Mouse (Mus musculus) liver, postnatal 0 days (tissue): ENCODE results near the gene Spdef. TPM values are rescaled to one million over a fixed set of nuclear protein-coding genes. Genes with fewer than 3 reads are reported as not detected.
A peak's percentile ranks its signal among the peaks of the same experiment; 100 is the strongest.

Source experiments
- ATAC-seq: fragments of 200-750 bp; cut with Nextera tagmentation; 2 replicates; pipeline ENCODE4 v1.8.0; 2017; ENCODE audit warnings: mild to moderate bottlenecking, moderate library complexity
- DNase-seq: peaks from one replicate; pipeline ENCODE4 v3.0.0-alpha.2; 2016
- H3K27ac ChIP-seq: fragments of 300-500 bp; sonication (generic); 2 replicates; pipeline ENCODE4 v1.5.1; 2014; ENCODE audit warnings: antibody characterized with exemption, moderate library complexity, mild to moderate bottlenecking, low read depth
- H3K27me3 ChIP-seq: fragments of 300-500 bp; sonication (generic); 2 replicates; pipeline ENCODE4 v1.6.1; 2014; ENCODE audit warnings: low read length, control low read depth, mixed read lengths; ENCODE audit not compliant: insufficient read depth
- H3K36me3 ChIP-seq: fragments of 300-500 bp; sonication (generic); replicated peaks from 2 replicates; pipeline ENCODE4 v1.6.1; 2014; ENCODE audit warnings: mild to moderate bottlenecking, control low read depth, low read length, moderate library complexity, mixed read lengths; ENCODE audit not compliant: insufficient read depth
- H3K4me1 ChIP-seq: fragments of 300-500 bp; sonication (generic); 2 replicates; pipeline ENCODE4 v1.6.1; 2014; ENCODE audit warnings: antibody characterized with exemption, mild to moderate bottlenecking, control low read depth; ENCODE audit not compliant: insufficient read depth
- H3K4me2 ChIP-seq: fragments of 300-500 bp; sonication (generic); 2 replicates; pipeline ENCODE4 v1.6.1; 2014; ENCODE audit warnings: low read depth, mild to moderate bottlenecking, low read length, moderate library complexity, mixed read lengths
- H3K4me3 ChIP-seq: fragments of 300-500 bp; sonication (generic); 2 replicates; pipeline ENCODE4 v1.5.1; 2014; ENCODE audit warnings: low read depth, low read length
- H3K9ac ChIP-seq: fragments of 300-500 bp; sonication (generic); replicated peaks from 2 replicates; pipeline ENCODE4 v1.6.1; 2014; ENCODE audit warnings: mild to moderate bottlenecking, moderate library complexity
- H3K9me3 ChIP-seq: fragments of 300-500 bp; sonication (generic); 2 replicates; pipeline ENCODE4 v1.6.1; 2016; ENCODE audit warnings: mild to moderate bottlenecking, control low read depth, low read length, mixed read lengths
- CTCF ChIP-seq: sonication (generic); IDR thresholded peaks from 2 replicates; pipeline ENCODE4 v1.5.1; 2016; ENCODE audit warnings: antibody characterized with exemption, low read depth
- EP300 ChIP-seq: IDR thresholded peaks from 2 replicates; pipeline ENCODE4 v1.6.1; 2016; ENCODE audit warnings: antibody characterized with exemption, low read depth, mild to moderate bottlenecking
- WGBS: fragments of 180-500 bp; shearing (Covaris S2); extraction: QIAGEN DNeasy Blood & Tissue Kit; methylation state at CpG from one replicate; pipeline ENCODE4 v1.1.7; 2014; ENCODE audit not compliant: insufficient replicate concordance; 5-methylcytosine and 5-hydroxymethylcytosine counted together
- polyA plus RNA-seq: library from polyadenylated mRNA; unstranded; fragments of >200 nt; fragmentation: Nextera tagmentation; extraction: Ambion mirVana; gene quantifications from 2 replicates; pipeline ENCODE4 v1.2.1, GENCODE M21; 2015

Spdef gene
- polyA plus RNA-seq, 1 experiment from 2014 or later, result not detected

DNA sequence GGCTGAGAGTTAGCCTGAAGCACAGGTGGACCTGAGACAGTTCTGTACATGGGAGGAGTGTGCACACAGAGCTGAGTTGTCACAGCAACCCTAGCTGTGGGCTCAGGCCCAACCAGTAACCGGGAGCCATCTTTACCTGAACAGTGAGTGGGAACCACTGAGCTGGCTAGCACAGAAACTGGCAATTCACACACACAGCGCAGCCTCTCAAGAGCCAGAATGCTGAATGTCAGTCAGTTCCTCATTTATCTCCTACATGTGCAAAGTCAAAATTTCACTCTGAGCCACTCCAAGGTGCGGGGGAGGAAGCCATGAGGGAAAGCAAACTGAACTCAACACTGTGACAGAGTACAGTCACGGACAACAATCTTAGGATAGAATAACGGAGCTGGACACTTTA is 38.4 kb upstream of the Spdef start:
- H3K4me1 ChIP-seq, result no peaks in the 10 kb centered on the region
- DNase-seq, result no peak
- H3K36me3 ChIP-seq, result peaks cover 38% of the 10 kb centered on the region
- TF ChIP-seq EP300, result no peak
- no peak for TF ChIP-seq CTCF
- WGBS, result 69% methylated on average over 5 of the region's 5 CpGs
- no peak overlapping the region for H3K27ac ChIP-seq
- H3K27me3 ChIP-seq, result no peaks in the 10 kb centered on the region
- no peak overlapping the region for H3K9ac ChIP-seq
- H3K4me2 ChIP-seq, result no peak overlapping the region
- H3K9me3 ChIP-seq, result peaks cover 6% of the 10 kb centered on the region
- H3K4me3 ChIP-seq, result no peak overlapping the region
- no peak for ATAC-seq

DNA sequence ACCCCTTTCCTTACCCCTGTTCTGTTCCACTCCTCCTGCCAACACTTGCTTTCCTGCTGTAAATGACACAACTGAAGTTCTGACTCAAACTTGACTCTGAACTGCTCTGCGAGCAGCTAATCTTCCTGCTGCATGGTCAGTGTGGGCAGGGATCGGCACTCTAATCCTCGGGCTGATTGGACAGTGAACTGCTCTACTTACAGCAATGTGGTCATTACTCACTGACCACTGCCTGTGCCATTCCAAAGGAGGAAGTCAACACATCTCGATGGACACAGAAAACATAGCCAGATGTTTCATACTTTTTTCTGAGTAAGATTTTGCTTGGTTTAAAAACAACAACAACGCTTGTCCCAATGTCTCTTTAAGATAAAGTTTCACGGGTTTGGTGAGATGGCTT is 36.3 kb upstream of the Spdef start:
- Histone ChIP-seq H3K27ac (no peak overlapping the region), H3K4me2 (no peak overlapping the region), H3K27me3 (no peaks in the 10 kb centered on the region), H3K9ac (no peak overlapping the region), H3K4me1 (no peaks in the 10 kb centered on the region), H3K9me3 (peaks cover 6% of the 10 kb centered on the region), H3K4me3 (no peak overlapping the region), H3K36me3 (peaks cover 35% of the 10 kb centered on the region)
- 92% methylated on average over 6 of the region's 6 CpGs for WGBS
- no peak for TF ChIP-seq CTCF
- no peak for TF ChIP-seq EP300
- DNase-seq (no peak), ATAC-seq (no peak)

DNA sequence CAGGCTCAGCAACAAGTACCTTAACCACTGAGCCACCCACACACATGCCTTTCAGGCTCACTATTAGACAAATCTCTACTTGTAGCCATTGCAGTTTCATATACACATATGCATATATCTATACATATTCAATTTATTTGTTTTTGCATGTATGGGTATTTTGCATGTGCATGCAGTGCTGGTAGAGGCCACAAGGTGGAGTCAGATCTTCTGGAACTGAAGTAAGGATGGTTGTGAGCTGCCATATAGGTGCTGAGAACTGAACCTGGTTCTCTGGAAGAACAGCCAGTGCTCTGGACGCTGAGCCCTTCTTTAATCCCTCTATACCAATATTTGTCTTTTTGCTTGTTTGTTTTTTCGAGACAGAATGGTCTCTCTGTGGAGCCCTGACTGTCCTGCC is 35.7 kb upstream of the Spdef start:
- H3K36me3 ChIP-seq, result peaks cover 35% of the 10 kb centered on the region
- no peaks in the 10 kb centered on the region for H3K4me1 ChIP-seq

DNA sequence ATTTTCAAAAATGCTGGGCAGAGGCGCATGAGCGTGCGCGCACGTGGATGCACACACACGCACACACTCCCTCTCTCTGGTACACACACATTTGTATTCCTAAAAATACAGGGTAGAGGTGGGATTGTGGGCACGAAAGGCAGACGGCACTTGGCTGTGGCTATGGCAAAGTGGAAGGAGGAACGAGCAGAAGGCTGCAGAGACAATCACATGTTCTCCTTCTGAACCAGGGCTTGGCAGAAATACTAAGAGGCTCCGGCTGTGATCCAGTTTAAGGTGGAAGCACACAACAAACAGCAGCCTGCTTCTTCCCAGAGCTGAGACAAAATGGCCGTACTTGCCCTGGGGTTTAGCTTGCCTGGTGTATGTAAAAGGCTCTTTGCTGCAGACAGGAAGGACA is 34.1 kb upstream of the Spdef start:
- Histone ChIP-seq H3K27ac (no peak overlapping the region), H3K9ac (no peak overlapping the region), H3K36me3 (peaks cover 31% of the 10 kb centered on the region)

More for the DNA sequence above, 35.7 kb upstream of the Spdef start:
- 75% methylated on average over 2 of the region's 2 CpGs for WGBS
- Histone ChIP-seq H3K27me3 (no peaks in the 10 kb centered on the region), H3K27ac (no peak overlapping the region), H3K9ac (no peak overlapping the region), H3K4me2 (no peak overlapping the region), H3K4me3 (no peak overlapping the region), H3K9me3 (peaks cover 6% of the 10 kb centered on the region)
- TF ChIP-seq EP300 (no peak), CTCF (peak; percentile 51)
- DNase-seq (no peak), ATAC-seq (no peak)

DNA sequence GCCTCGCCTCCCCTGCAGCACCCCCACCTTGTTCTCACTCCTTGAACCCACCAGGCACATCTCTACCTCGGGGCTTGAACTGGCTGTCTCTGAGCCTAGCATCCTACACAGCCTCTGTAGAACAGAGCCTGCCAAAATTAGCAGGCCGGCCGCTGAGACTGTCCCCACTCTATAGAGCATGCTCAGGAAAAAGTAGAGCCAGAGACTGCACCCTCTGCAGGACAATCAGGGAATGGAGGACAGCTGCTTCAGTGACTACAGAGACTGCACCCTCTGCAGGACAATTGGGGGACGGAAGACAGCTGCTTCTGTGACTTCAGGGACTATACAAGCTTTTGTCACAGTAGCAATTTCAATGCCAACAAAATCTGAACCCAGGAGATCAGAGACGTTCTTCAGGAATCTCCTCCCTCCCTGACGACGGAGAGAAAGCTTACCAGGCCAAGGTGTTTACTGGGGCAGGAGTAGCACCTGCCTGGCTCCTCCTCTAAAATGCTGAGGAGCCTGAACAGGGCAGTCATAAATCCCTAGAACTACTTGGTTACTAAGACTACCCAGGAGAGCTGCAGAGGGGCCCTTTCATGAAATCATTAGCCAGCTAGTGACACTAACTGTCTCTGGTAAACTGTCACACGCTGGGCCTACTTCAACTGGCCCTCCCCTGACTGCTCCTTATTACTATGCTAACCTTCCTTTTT is 33.0 kb upstream of the Spdef start:
- ATAC-seq (peak; percentile 71; the same call in 1 of the 2 replicates), DNase-seq (peak; percentile 73)
- WGBS, result 53% methylated on average over 9 of the region's 9 CpGs
- peak; percentile 91 for TF ChIP-seq CTCF
- no peak for TF ChIP-seq EP300
- Histone ChIP-seq H3K27ac (no peak overlapping the region), H3K36me3 (peaks cover 27% of the 10 kb centered on the region), H3K4me2 (no peak overlapping the region), H3K4me3 (no peak overlapping the region), H3K9me3 (peaks cover 6% of the 10 kb centered on the region), H3K4me1 (peaks cover 4% of the 10 kb centered on the region; the same call in 1 of the 2 replicates), H3K27me3 (no peaks in the 10 kb centered on the region), H3K9ac (no peak overlapping the region)

More for the DNA sequence above, 34.1 kb upstream of the Spdef start:
- no peak overlapping the region for H3K4me3 ChIP-seq
- no peak for DNase-seq
- no peaks in the 10 kb centered on the region for H3K27me3 ChIP-seq
- H3K4me1 ChIP-seq, result peaks cover 4% of the 10 kb centered on the region; the same call in 1 of the 2 replicates
- no peak for ATAC-seq
- H3K9me3 ChIP-seq, result peaks cover 6% of the 10 kb centered on the region
- WGBS, result 93% methylated on average over 11 of the region's 11 CpGs
- H3K4me2 ChIP-seq, result no peak overlapping the region
- TF ChIP-seq EP300 (no peak), CTCF (no peak)

DNA sequence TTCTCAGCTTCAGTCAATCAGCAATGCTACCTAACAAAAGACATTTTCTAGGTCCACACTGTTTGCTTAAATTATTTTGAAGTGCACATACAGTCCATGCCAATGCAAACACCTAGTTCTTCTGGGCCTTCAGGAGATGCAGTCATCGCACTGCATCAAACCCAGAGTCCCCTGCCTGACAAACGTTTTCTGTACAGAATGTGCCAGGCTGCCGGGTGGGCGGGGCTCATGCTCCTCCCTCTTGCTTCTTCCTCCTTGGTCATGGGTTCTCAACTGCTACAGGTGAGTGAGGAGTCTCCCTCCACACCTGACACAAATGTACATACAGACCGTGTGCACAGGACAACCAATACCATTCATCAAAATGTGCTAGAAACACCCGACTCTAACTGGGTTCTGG is 31.4 kb upstream of the Spdef start:
- TF ChIP-seq CTCF (no peak), EP300 (no peak)
- ATAC-seq (no peak), DNase-seq (no peak)
- WGBS, result 71% methylated on average over 6 of the region's 6 CpGs
- no peaks in the 10 kb centered on the region for H3K27me3 ChIP-seq
- H3K36me3 ChIP-seq, result peaks cover 15% of the 10 kb centered on the region
- H3K9ac ChIP-seq, result no peak overlapping the region
- peaks cover 6% of the 10 kb centered on the region for H3K9me3 ChIP-seq
- H3K4me2 ChIP-seq, result no peak overlapping the region
- no peak overlapping the region for H3K27ac ChIP-seq
- no peak overlapping the region for H3K4me3 ChIP-seq
- peaks cover 4% of the 10 kb centered on the region; the same call in 1 of the 2 replicates for H3K4me1 ChIP-seq
